Mouse (Mus musculus) hindbrain, embryonic 11.5 days (tissue): ENCODE results near the gene Uaca. TPM values are rescaled to one million over a fixed set of nuclear protein-coding genes. Genes with fewer than 3 reads are reported as not detected.

Source experiments
- ATAC-seq: fragments of 200-750 bp; cut with Nextera tagmentation; 2 replicates; pipeline ENCODE4 v1.8.0; 2017; ENCODE audit warnings: mild to moderate bottlenecking, moderate TSS enrichment, moderate library complexity; ENCODE audit not compliant: low FRiP score
- DNase-seq: peaks from one replicate; pipeline ENCODE4 v3.0.0-alpha.2; 2015; ENCODE audit warnings: low spot score
- H3K27ac ChIP-seq: fragments of 300-500 bp; sonication (generic); 2 replicates; pipeline ENCODE4 v1.5.1; 2014; ENCODE audit warnings: mild to moderate bottlenecking, low read depth, low read length
- H3K27me3 ChIP-seq: fragments of 300-500 bp; sonication (generic); 2 replicates; pipeline ENCODE4 v1.6.1; 2014; ENCODE audit warnings: mild to moderate bottlenecking, low read length, moderate library complexity, mixed read lengths; ENCODE audit not compliant: control insufficient read depth, insufficient read depth
- H3K36me3 ChIP-seq: fragments of 300-500 bp; sonication (generic); 2 replicates; pipeline ENCODE4 v1.6.1; 2014; ENCODE audit warnings: mild to moderate bottlenecking, low read length, moderate library complexity, mixed read lengths; ENCODE audit not compliant: control insufficient read depth, insufficient read depth
- H3K4me1 ChIP-seq: fragments of 300-500 bp; sonication (generic); replicated peaks from 2 replicates; pipeline ENCODE4 v1.6.1; 2014; ENCODE audit warnings: low read length, mixed read lengths; ENCODE audit not compliant: control insufficient read depth, insufficient read depth
- H3K4me2 ChIP-seq: fragments of 300-500 bp; sonication (generic); replicated peaks from 2 replicates; pipeline ENCODE4 v1.6.1; 2014; ENCODE audit warnings: mild to moderate bottlenecking, low read depth, low read length
- H3K4me3 ChIP-seq: fragments of 300-500 bp; sonication (generic); 2 replicates; pipeline ENCODE4 v1.5.1; 2014; ENCODE audit warnings: low read depth, low read length
- H3K9ac ChIP-seq: fragments of 300-500 bp; sonication (generic); 2 replicates; pipeline ENCODE4 v1.6.1; 2014; ENCODE audit warnings: low read depth, low read length
- H3K9me3 ChIP-seq: fragments of 300-500 bp; sonication (generic); 2 replicates; pipeline ENCODE4 v1.6.1; 2016; ENCODE audit warnings: low read length; ENCODE audit not compliant: control insufficient read depth
- WGBS: fragments of 180-500 bp; shearing (Covaris S2); extraction: QIAGEN DNeasy Blood & Tissue Kit; methylation state at CpG from one replicate; pipeline ENCODE4 v1.1.7; 2014; 5-methylcytosine and 5-hydroxymethylcytosine counted together
- polyA plus RNA-seq: library from polyadenylated mRNA; unstranded; fragments of >200 nt; fragmentation: Nextera tagmentation; extraction: Ambion mirVana; gene quantifications from 2 replicates; pipeline ENCODE4 v1.2.1, GENCODE M21; 2014

Gene Uaca
- polyA plus RNA-seq, 1 experiment from 2014 or later = 22.3 TPM

DNA sequence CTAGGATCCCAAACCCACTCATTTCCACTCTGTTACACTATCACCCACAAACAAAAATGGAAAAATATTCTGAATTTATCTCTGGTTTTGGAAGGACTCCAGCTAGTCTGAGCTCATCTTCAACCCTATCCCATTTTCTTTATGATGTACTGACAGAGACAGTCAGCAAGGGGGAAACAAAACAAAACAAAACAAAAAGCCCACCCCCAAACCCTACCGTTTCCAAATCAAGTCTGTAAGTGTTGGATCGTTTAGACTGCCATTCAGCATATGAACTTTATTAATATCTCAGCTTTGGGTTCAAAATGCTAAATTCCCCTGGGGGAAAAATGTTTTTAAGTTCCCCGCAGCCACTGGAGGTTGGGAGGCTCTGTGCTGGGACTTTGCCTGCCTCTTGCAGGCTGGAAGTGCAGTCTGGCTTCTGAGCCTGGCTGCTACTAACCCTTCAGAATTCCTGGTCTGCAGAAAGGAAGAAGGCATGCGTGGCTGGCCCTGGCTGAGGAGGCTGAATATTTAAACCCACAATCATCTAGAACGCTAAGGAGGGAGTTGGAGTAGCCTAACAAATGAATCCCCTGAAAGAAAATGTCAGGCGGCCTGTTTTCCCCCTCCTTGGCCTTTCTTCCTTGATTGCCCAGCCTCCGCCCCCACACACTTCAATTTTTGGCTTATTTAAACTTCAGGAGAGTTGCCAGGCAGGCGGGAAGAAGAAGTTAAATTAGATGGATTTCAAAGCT lies 125.8 kb downstream of the Uaca start:
- Histone ChIP-seq H3K4me2 (no peak overlapping the region), H3K9ac (no peak overlapping the region), H3K36me3 (no peaks in the 10 kb centered on the region), H3K4me3 (no peak overlapping the region), H3K9me3 (no peaks in the 10 kb centered on the region), H3K27ac (no peak overlapping the region), H3K4me1 (no peaks in the 10 kb centered on the region), H3K27me3 (no peaks in the 10 kb centered on the region)
- 59% methylated on average over 8 of the region's 8 CpGs for WGBS
- ATAC-seq (no peak), DNase-seq (no peak)

GRCm38 (mm10) chr9:60920673-60921062 lies 126.3 kb downstream of the Uaca start:
- H3K4me2 ChIP-seq = no peak overlapping the region
- no peaks in the 10 kb centered on the region for H3K9me3 ChIP-seq
- H3K27ac ChIP-seq = no peak overlapping the region
- H3K27me3 ChIP-seq = no peaks in the 10 kb centered on the region
- H3K4me3 ChIP-seq = no peak overlapping the region
- ATAC-seq (no peak), DNase-seq (no peak)
- H3K9ac ChIP-seq = no peak overlapping the region
- no peaks in the 10 kb centered on the region for H3K4me1 ChIP-seq
- H3K36me3 ChIP-seq = no peaks in the 10 kb centered on the region
- WGBS = 76% methylated on average over 10 of the region's 10 CpGs

DNA sequence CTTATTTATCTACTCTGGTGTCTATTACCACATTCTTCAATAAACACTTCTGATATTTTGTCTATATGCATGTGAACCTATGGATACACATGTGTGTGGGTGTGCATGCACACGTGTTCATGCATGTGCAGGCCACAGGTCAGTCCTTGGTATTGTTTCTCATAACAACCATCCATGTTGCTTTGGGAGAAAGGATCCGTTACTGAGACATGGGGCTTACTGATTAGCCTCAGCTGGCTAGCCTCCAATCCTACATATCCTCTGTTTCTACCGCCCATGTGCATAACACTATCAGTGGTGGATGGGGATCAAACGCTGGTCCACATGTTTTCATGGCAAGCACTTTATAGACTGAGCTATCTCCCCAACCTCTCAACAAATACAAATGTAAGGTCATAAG lies 126.9 kb downstream of the Uaca start:
- 90% methylated on average over 4 of the region's 4 CpGs for WGBS
- ATAC-seq = no peak

DNA sequence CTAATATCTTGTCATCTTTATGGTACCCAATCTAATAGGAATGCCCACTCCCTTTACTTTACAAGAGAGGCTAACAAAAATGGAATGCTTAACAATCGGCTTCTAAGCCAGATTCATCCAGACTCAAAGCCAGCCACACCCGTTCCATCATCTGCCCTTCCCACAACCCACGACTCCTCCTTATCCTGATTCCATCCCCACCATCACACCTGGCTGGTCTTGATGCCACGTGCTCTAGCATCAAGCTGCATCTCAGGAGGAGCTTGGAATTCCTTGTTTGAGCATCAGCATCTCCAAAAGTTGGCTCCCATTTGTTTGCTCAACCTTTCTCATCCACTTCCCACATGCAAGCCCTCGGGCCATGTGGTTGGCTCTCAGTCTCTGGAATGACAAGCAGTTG lies 127.5 kb downstream of the Uaca start:
- Histone ChIP-seq H3K4me2 (no peak overlapping the region), H3K27me3 (no peaks in the 10 kb centered on the region), H3K9ac (no peak overlapping the region), H3K9me3 (no peaks in the 10 kb centered on the region), H3K4me1 (no peaks in the 10 kb centered on the region), H3K27ac (no peak overlapping the region), H3K4me3 (no peak overlapping the region), H3K36me3 (no peaks in the 10 kb centered on the region)
- DNase-seq = no peak
- no peak for ATAC-seq
- WGBS = 84% methylated on average over 5 of the region's 5 CpGs

More for the DNA sequence above, 126.9 kb downstream of the Uaca start:
- H3K9ac ChIP-seq = no peak overlapping the region
- H3K4me3 ChIP-seq = no peak overlapping the region
- DNase-seq = no peak
- no peaks in the 10 kb centered on the region for H3K36me3 ChIP-seq
- H3K4me2 ChIP-seq = no peak overlapping the region
- H3K9me3 ChIP-seq = no peaks in the 10 kb centered on the region
- H3K27ac ChIP-seq = no peak overlapping the region
- no peaks in the 10 kb centered on the region for H3K4me1 ChIP-seq
- no peaks in the 10 kb centered on the region for H3K27me3 ChIP-seq

GRCm38 (mm10) chr9:60926301-60926700 lies 132.0 kb downstream of the Uaca start:
- Histone ChIP-seq H3K27ac (no peak overlapping the region), H3K4me3 (no peak overlapping the region), H3K9ac (no peak overlapping the region), H3K27me3 (no peaks in the 10 kb centered on the region), H3K36me3 (no peaks in the 10 kb centered on the region), H3K4me2 (no peak overlapping the region), H3K4me1 (no peaks in the 10 kb centered on the region), H3K9me3 (no peaks in the 10 kb centered on the region)
- ATAC-seq (no peak), DNase-seq (no peak)
- WGBS = 85% methylated on average over 9 of the region's 9 CpGs

DNA sequence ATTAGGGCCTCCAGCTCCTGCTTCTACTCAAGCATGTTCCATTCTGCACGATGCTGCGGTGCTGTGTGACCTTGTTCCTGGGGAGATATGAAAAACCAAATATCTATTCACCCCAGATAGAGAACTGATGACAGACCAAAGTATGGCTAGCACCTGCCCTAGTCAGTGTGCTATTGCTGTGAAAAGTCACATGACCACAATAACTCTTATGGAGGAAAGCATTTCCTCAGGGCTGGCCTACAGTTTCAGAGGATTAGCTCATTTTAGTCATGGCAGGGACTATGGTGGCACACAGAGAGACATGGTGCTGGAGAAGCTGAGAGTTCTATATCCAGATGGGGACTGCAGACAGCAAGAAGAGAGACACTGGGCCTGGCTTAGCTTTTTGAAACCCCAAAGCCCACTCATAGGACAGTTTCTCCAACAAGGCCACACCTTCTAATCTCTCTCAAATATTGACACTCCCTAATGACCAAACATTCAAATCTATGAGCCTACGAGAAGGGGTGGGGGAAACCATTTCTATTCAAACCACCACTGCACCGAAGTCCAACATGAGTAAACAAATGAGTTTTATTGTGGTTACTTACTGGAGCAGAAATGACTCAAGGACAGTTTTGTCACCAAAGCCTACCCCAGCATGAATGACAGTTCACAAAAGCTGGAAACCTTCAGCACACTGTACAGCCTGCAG lies 135.1 kb downstream of the Uaca start:
- Histone ChIP-seq H3K4me2 (no peak overlapping the region), H3K27ac (no peak overlapping the region), H3K27me3 (no peaks in the 10 kb centered on the region), H3K4me1 (no peaks in the 10 kb centered on the region), H3K36me3 (no peaks in the 10 kb centered on the region), H3K4me3 (no peak overlapping the region), H3K9me3 (no peaks in the 10 kb centered on the region), H3K9ac (no peak overlapping the region)
- ATAC-seq (no peak), DNase-seq (no peak)
- WGBS = 78% methylated on average over 4 of the region's 4 CpGs

Other genes with a start within 250 kb of the Uaca start
- 54.8 and 60.5 TPM in 2 replicates for gene Lrrc49, start 106.4 kb upstream of the Uaca start, polyA plus RNA-seq
- 1.9 and 2.1 TPM in 2 replicates for gene Larp6, start 81.6 kb upstream of the Uaca start, polyA plus RNA-seq